Mouse (Mus musculus) stomach, embryonic 16.5 days (tissue): ENCODE measurements around the gene Rps18. TPM values are rescaled to one million over a fixed set of nuclear protein-coding genes. Genes with fewer than 3 reads are reported as not detected.
"Not testable (repeated sequence)": the region's sequence is repeated elsewhere in the genome, so short reads cannot be mapped to it uniquely, and the experiment has no call there.

Experiments
- ATAC-seq: fragments of 200-750 bp; cut with Nextera tagmentation; 2 replicates; pipeline ENCODE4 v1.8.0; 2017; ENCODE audit warnings: moderate number of reproducible peaks, moderate TSS enrichment; ENCODE audit not compliant: insufficient read depth, low FRiP score
- H3K27ac ChIP-seq: fragments of 300-500 bp; sonication (generic); 2 replicates; pipeline ENCODE4 v1.5.1; 2014; ENCODE audit warnings: low read length
- H3K27me3 ChIP-seq: fragments of 300-500 bp; sonication (generic); 2 replicates; pipeline ENCODE4 v1.6.1; 2014; ENCODE audit warnings: low read length, control low read depth, mixed read lengths; ENCODE audit not compliant: control insufficient read depth, insufficient read depth
- H3K36me3 ChIP-seq: fragments of 300-500 bp; sonication (generic); 2 replicates; pipeline ENCODE4 v1.6.1; 2014; ENCODE audit warnings: low read length; ENCODE audit not compliant: control insufficient read depth, insufficient read depth
- H3K4me1 ChIP-seq: fragments of 300-500 bp; sonication (generic); 2 replicates; pipeline ENCODE4 v1.6.1; 2014; ENCODE audit warnings: low read length, control low read depth, mixed read lengths; ENCODE audit not compliant: control insufficient read depth, insufficient read depth
- H3K4me2 ChIP-seq: fragments of 300-500 bp; sonication (generic); 2 replicates; pipeline ENCODE4 v1.6.1; 2014; ENCODE audit warnings: low read depth, low read length, mixed read lengths
- H3K4me3 ChIP-seq: fragments of 300-500 bp; sonication (generic); replicated peaks from 2 replicates; pipeline ENCODE4 v1.5.1; 2014; ENCODE audit warnings: mild to moderate bottlenecking, low read length
- H3K9ac ChIP-seq: fragments of 300-500 bp; sonication (generic); 2 replicates; pipeline ENCODE4 v1.6.1; 2014; ENCODE audit warnings: low read length
- H3K9me3 ChIP-seq: fragments of 300-500 bp; sonication (generic); replicated peaks from 2 replicates; pipeline ENCODE4 v1.6.1; 2016; ENCODE audit warnings: low read length, control low read depth; ENCODE audit not compliant: control insufficient read depth
- WGBS: fragments of 180-500 bp; shearing (Covaris S2); extraction: QIAGEN DNeasy Blood & Tissue Kit; methylation state at CpG from one replicate; pipeline ENCODE4 v1.1.7; 2014; 5-methylcytosine and 5-hydroxymethylcytosine counted together
- polyA plus RNA-seq: library from polyadenylated mRNA; unstranded; fragments of >200 nt; fragmentation: Nextera tagmentation; extraction: Ambion mirVana; gene quantifications from 2 replicates; pipeline ENCODE4 v1.2.1, GENCODE M21; 2015

Gene Rps18
- polyA plus RNA-seq, 1 experiment from 2014 or later: 1,631 TPM

DNA sequence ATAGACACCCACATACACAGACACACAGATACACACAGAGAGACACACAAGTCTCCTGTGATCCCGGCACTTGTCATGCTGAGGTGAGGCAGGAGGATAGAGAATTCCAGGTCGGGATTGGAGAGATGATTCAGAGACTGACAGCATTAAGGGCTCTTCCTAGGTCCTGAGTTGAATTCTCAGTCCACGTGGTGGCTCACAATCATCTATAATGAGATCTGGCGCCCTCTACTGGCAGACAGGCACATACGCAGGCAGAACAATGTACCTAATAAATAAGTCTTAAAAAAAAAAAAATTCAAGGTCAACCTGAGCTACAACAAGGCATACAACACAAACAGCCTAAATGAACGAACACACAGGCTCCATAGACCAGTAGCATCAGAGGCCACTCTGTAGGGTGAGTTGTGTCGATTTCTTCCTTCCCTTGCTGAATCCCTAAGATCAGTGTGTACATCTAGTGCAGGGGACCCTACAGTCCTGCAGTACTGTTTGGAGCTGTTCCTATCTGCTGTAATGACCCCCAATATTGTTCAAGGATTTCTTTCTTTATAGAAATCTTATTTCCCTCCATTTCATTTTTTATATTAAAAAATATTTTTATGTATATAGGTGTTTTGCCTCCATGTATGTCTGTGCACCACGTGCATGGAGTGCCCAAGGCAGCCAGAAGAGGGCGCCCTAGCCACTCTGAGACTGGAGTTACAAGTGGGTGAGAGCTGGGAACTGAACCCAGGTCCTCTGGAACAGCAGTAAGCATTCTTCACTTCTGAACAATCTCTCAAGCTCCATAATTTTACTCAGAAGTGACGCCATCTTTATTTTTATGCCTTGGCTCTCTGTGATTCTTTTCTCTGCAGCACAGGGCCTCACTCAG lies 36.2 kb upstream of the Rps18 start:
- Histone ChIP-seq H3K36me3 (no peaks in the 10 kb centered on the region), H3K9me3 (no peaks in the 10 kb centered on the region), H3K27me3 (no peaks in the 10 kb centered on the region), H3K4me2 (no peak overlapping the region), H3K27ac (no peak overlapping the region), H3K9ac (no peak overlapping the region), H3K4me3 (no peak overlapping the region), H3K4me1 (no peaks in the 10 kb centered on the region)
- 29% methylated on average over 10 of the region's 10 CpGs for WGBS
- ATAC-seq: no peak

DNA sequence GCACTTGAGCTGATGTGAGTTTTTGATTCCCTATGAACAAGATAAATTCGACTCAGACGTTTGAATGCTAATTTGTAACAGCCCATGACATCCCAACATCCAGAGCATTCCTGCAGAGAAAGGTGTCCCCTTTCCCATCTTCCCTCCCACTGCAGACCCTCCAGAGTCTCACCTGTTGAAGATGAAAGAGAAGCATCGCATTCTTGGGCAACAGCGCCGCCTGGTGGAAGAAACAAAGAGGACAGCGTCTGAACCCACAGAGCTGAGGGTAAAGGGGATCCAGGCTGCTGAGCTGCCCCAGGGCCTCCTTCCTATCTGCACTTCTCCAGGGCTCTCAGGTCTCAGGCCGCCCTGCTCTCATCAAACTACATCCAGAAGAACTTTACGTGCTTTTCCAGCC lies 26.3 kb upstream of the Rps18 start:
- H3K27ac ChIP-seq, H3K9me3 ChIP-seq, H3K4me3 ChIP-seq, H3K9ac ChIP-seq, H3K4me1 ChIP-seq, ATAC-seq, H3K36me3 ChIP-seq: not testable (repeated sequence)
- peaks cover 30% of the 10 kb centered on the region for H3K27me3 ChIP-seq
- H3K4me2 ChIP-seq: peak overlapping the region; percentile 68; the same call in 1 of the 2 replicates
- WGBS: 7% methylated on average over 8 of the region's 8 CpGs

DNA sequence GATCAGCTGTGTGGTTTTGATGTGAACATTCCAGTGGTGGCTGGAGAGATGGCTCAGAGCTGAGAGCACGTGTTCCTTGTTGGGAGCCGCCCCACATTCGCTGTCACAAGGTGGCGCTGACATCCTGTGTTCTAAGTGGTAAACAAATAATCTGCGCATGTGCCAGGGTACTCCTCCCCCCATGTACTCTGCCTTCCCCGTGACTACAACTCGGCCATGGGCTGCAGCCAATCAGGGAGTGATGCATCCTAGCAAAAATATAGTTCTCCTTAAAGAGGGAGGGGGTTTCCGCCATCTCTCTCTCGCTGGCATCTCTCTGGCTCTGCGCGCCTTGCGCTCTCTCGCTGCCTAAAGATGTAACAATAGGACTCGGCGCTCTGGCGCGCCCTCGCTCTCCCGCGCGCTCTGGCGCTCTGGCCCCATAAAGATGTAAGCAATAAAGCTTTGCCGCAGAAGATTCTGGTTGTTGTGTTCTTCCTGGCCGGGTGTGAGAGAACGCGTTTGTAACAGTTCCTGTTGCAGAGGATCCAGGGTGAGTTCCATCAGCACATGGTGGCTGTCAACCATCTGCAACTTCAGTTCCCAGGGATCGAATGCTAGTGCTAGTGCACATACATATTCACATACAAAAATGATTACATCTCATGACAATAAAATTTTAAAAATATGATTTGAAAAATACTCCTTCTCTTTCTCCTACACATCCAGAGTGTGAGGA lies 25.6 kb upstream of the Rps18 start:
- peak overlapping the region; percentile 73 for H3K9ac ChIP-seq
- under 1% methylated on average over 27 of the region's 27 CpGs for WGBS
- H3K9me3 ChIP-seq, H3K36me3 ChIP-seq, H3K4me1 ChIP-seq: not testable (repeated sequence)
- ATAC-seq: peak; percentile 87
- H3K27ac ChIP-seq: peak overlapping the region; percentile 46; the same call in 1 of the 2 replicates
- peaks cover 33% of the 10 kb centered on the region for H3K27me3 ChIP-seq
- H3K4me3 ChIP-seq: peak overlapping the region; percentile 51
- peak overlapping the region; percentile 68 for H3K4me2 ChIP-seq

DNA sequence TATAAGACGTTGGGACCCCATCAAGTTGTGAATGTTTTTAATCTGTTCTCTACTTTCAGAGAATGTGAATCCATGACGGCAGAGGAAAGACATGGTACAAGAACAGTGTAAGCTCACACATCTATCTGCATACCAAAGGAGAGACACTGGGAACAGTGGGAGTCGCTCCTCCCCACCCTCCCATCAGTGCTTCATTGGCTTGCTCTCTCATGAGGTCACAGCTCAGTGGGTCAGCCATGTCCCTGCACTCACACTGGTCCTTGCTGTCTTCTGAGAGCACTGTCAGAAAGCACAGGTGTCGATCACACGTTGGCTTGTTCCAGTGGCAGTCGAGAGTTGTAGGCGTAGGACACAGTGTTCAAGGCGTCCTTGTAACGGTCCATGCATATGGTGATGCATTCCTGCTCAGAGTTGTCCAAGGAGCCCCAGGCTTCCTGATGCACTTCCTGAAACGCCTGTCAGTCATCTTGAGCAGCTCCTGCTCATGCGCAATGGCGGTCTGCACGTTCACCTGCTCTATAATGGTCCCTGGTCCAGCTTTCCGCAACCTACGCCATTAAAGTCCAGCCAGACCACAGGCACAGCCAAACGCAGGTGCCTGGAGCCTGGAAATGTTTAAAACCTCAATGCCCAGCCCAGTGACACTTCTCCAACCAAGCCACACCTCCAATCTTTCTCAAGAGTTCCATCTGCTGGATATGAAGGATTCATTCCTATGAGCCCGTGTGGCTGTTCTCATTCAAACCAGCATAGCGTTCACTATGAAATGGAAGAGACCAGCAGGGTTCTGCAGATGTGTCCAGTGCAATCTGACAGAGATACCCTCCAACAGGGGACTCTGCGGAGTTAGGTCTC lies 24.6 kb upstream of the Rps18 start:
- Histone ChIP-seq H3K9ac (no peak overlapping the region; the same call in 1 of the 2 replicates), H3K4me3 (no peak overlapping the region), H3K4me2 (peak overlapping the region; percentile 68; the same call in 1 of the 2 replicates), H3K4me1 (peaks cover 8% of the 10 kb centered on the region; the same call in 1 of the 2 replicates), H3K27ac (peak overlapping the region; percentile 6; the same call in 1 of the 2 replicates), H3K36me3 (no peaks in the 10 kb centered on the region), H3K9me3 (no peaks in the 10 kb centered on the region), H3K27me3 (peaks cover 33% of the 10 kb centered on the region)
- no peak for ATAC-seq
- 74% methylated on average over 19 of the region's 19 CpGs for WGBS

DNA sequence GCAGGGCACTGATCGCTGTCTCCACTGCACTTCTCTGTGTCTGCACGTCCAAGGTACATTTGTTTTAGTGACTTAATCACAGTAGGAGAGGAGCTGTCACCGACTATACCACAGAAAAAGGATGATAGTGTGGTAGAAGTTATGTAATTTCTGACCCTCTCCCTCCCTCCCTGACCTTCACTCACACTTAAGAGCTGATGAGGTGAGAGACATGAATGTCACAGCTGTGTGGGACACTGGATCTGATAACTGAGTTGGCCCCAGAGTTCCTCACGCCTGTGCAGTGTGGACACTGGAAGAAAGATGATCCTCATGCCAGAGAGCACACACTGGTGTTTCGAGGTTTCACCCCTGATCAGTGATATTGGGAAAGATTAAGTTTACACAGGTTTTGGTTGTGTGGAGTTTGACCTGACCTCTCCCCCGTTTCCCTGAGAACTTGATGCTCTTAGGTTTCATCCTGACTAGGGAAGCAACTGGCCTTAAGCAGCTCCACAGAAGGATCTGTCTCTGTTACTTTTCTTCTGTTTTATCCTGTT lies 23.8 kb upstream of the Rps18 start:
- Histone ChIP-seq H3K4me1 (peaks cover 8% of the 10 kb centered on the region; the same call in 1 of the 2 replicates), H3K4me2 (no peak overlapping the region), H3K27ac (no peak overlapping the region), H3K4me3 (no peak overlapping the region), H3K27me3 (peaks cover 33% of the 10 kb centered on the region), H3K9ac (no peak overlapping the region), H3K9me3 (no peaks in the 10 kb centered on the region), H3K36me3 (no peaks in the 10 kb centered on the region)
- no peak for ATAC-seq
- WGBS: 68% methylated on average over 6 of the region's 6 CpGs

DNA sequence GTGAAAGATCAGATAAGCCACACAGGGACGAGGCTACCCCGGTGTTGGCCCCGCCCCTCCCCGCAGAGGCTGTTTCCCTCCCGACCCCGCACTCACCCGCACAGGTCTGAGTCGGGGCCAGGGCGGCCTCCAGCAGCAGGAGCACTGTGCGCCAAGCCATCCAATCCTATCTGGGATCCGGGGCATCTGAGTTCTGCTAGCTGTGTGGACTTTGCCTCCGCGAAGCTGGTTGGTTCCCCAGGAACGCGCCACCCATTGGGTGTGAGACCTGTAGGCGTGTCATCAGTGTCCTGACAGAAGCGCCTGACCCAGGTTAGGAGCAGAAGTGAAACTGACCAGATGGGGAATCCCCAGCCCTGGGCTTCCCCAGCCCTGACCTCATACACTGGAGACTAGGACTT lies 22.8 kb upstream of the Rps18 start:
- WGBS: under 1% methylated on average over 16 of the region's 17 CpGs
- Histone ChIP-seq H3K27ac (0 out of 2 replicates have a peak overlapping the region, but pooled peaks have one; percentile 6), H3K4me1 (peaks cover 8% of the 10 kb centered on the region; the same call in 1 of the 2 replicates), H3K4me2 (peak overlapping the region; percentile 63), H3K36me3 (no peaks in the 10 kb centered on the region), H3K9me3 (no peaks in the 10 kb centered on the region), H3K9ac (peak overlapping the region; percentile 65), H3K4me3 (peak overlapping the region; percentile 47), H3K27me3 (peaks cover 33% of the 10 kb centered on the region)
- peak; percentile 82 for ATAC-seq

DNA sequence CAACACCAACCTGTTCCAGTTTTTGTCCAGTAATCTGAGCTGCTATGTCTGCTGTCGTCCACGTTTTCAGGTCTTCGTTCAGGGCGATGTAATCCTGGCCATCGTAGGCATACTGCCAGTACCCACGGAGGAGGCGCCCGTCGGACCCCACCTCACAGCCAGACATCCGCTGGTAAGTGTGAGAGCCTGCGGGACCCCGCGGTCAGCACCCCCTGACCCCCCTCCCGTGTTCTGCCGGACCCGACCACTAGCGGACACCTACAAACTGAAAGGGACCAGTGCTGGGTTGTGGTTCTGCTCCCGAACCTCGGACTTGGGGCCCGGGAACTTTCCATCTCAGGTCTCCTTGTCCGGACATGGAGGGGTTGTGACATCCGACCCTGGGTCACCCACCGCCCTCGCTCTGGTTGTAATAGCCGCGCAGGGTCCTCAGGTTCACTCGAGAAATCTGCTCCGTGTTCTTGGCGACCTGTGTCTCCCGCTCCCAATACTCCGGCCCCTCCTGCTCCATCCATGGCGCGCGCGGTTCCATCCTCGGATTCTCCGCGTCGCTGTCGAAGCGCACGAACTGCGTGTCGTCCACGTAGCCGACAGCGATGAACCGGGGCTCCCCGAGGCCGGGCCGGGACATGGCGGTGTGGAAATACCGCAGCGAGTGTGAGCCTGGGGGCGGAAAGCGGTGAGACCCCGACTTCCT lies 22.2 kb upstream of the Rps18 start:
- H3K9ac ChIP-seq: peak overlapping the region; percentile 65
- no peaks in the 10 kb centered on the region for H3K36me3 ChIP-seq
- H3K4me2 ChIP-seq: peak overlapping the region; percentile 63
- H3K27ac ChIP-seq: no peak overlapping the region
- peak overlapping the region; percentile 47 for H3K4me3 ChIP-seq
- peaks cover 8% of the 10 kb centered on the region; the same call in 1 of the 2 replicates for H3K4me1 ChIP-seq
- WGBS: 1% methylated on average over 57 of the region's 57 CpGs
- H3K27me3 ChIP-seq: peaks cover 33% of the 10 kb centered on the region
- ATAC-seq: peak; percentile 6; the same call in 1 of the 2 replicates
- no peaks in the 10 kb centered on the region for H3K9me3 ChIP-seq

DNA sequence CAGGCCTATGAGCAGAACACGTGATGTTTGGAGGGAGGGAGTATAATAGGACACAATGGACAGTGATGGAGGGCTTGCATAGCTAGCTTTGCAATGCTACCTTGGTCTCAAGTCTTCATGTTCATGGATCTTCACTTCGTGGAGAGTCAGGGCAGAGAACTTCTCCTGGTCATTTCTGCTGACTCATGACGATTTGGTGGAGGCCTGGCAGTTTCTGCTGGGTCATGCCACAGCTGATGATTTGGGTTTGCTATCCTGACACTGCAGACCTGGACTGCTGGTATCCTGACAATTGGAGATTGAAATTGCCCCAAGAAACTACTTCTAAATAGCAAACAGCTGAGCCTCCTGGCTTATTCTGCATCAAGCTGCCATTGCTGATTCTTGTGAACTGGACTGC lies 17.8 kb upstream of the Rps18 start:
- H3K27ac ChIP-seq: no peak overlapping the region
- peaks cover 3% of the 10 kb centered on the region; the same call in 1 of the 2 replicates for H3K4me1 ChIP-seq
- H3K9ac ChIP-seq: no peak overlapping the region
- no peak overlapping the region for H3K4me2 ChIP-seq
- peaks cover 15% of the 10 kb centered on the region for H3K27me3 ChIP-seq
- no peaks in the 10 kb centered on the region for H3K9me3 ChIP-seq
- H3K4me3 ChIP-seq: no peak overlapping the region
- H3K36me3 ChIP-seq: no peaks in the 10 kb centered on the region
- no peak for ATAC-seq
- 59% methylated on average over 3 of the region's 3 CpGs for WGBS
